Comparison of ENCODE assay signal across 9 mouse cellular contexts in the genomic region with DNA sequence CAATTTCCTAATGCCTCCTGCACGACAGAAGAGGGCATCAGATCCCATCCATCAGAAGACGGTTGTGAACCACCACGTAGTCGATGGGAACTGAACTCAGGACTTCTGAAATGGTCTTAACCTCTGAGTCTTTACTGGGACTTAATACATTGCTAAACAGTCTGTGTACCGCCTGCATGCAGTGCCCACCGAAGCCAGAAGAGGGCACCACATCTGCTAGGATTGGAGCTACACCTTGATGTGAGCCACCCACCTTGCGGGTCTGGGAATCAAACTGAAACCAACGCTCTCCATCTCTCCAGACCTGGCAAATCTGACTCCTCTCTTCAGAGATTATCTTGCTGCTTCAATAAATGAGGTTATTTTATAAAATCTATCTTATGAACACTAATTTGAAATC. TPM values are rescaled to one million over a fixed set of nuclear protein-coding genes. Genes with fewer than 3 reads are reported as not detected.
DNase-seq lines count a peak whose midpoint lies in the region; ATAC-seq and TF ChIP-seq lines count a peak whose summit lies in the region.
"Had no signal": no experiment of that assay in that cellular context is flagged by ENCODE, and none has a peak within 500 bp of the region (broad histone marks: within the 10 kb centered on the region; RNA-seq: fewer than 3 reads in every experiment).

No protein-coding gene starts in this region.

- TF ChIP-seq EP300 in liver, postnatal 0 days (IDR thresholded peaks at IDR 0.05; ENCODE audit: low read depth) = no peak
- TF ChIP-seq EP300 in stomach, postnatal 0 days (optimal IDR thresholded peaks at IDR 0.05) = no peak

- peak; percentile 74 for DNase-seq in CD4-positive, CD25-positive, alpha-beta regulatory T cell, adult 2 months (ENCODE audit: low read depth, low spot score)
- no peak for DNase-seq in left cerebral cortex, adult 2 months (ENCODE audit: extremely low spot score in 1 of 2, low spot score in 2 of 2)
- no peak for DNase-seq in left cerebral cortex, postnatal 36 days (ENCODE audit: low spot score in 2 of 2)
- peak; percentile 87 for DNase-seq in R1 (ENCODE audit: low read depth, low spot score)
- peak; percentile 80 for DNase-seq in liver, postnatal 0 days
- DNase-seq in stomach, postnatal 0 days (ENCODE audit: low spot score) = peak; percentile 78

- H3K4me2 ChIP-seq in liver, postnatal 0 days (ENCODE audit: low read depth, low read length) = no peak overlapping the region
- no peak overlapping the region for H3K4me2 ChIP-seq in stomach, postnatal 0 days (replicated peaks; ENCODE audit: low read depth)
- H3K4me2 ChIP-seq: neural tube, embryonic 12.5 days had no signal

- no peak overlapping the region for H3K27ac ChIP-seq in left cerebral cortex, adult 2 months
- H3K27ac ChIP-seq in liver, postnatal 0 days (ENCODE audit: low read depth) = no peak overlapping the region
- no peak overlapping the region for H3K27ac ChIP-seq in stomach, postnatal 0 days (replicated peaks)
- H3K27ac ChIP-seq: neural tube, embryonic 12.5 days had no signal

- no peak for ATAC-seq in CD4-positive, CD25-positive, alpha-beta regulatory T cell, adult 4 months
- ATAC-seq in erythroid progenitor cell, adult 5-6 weeks (replicated peaks; ENCODE audit: low FRiP score, poor library complexity, severe bottlenecking) = 0 out of 2 replicates have a peak, but pooled peaks have one; percentile 44
- no peak for ATAC-seq in liver, postnatal 0 days
- no peak for ATAC-seq in stomach, postnatal 0 days (ENCODE audit: low FRiP score, low TSS enrichment)

- intact Hi-C loops in left cerebral cortex, adult 2 months (cut with DNase I) = no loop called here
- intact Hi-C loops in left cerebral cortex, postnatal 36 days (cut with DNase I) = no loop called here

- no peaks in the 10 kb centered on the region for H3K9me3 ChIP-seq in liver, postnatal 0 days (ENCODE audit: low read length)
- H3K9me3 ChIP-seq in stomach, postnatal 0 days (ENCODE audit: control insufficient read depth, low read length) = no peaks in the 10 kb centered on the region
- H3K9me3 ChIP-seq: neural tube, embryonic 12.5 days had no signal

- no peak overlapping the region for H3K4me3 ChIP-seq in left cerebral cortex, adult 2 months
- no peak overlapping the region for H3K4me3 ChIP-seq in liver, postnatal 0 days (ENCODE audit: low read depth, low read length)
- H3K4me3 ChIP-seq in stomach, postnatal 0 days (ENCODE audit: low read depth, low read length) = no peak overlapping the region
- H3K4me3 ChIP-seq: neural tube, embryonic 12.5 days had no signal

- 84% methylated on average over 8 of the region's 8 CpGs for WGBS in liver, postnatal 0 days (ENCODE audit: insufficient replicate concordance)
- 90% methylated on average over 8 of the region's 8 CpGs for WGBS in stomach, postnatal 0 days

- H3K9ac ChIP-seq in liver, postnatal 0 days (replicated peaks) = no peak overlapping the region
- no peak overlapping the region for H3K9ac ChIP-seq in stomach, postnatal 0 days (ENCODE audit: low read length)
- H3K9ac ChIP-seq: neural tube, embryonic 12.5 days had no signal

- peaks cover 32% of the 10 kb centered on the region for H3K4me1 ChIP-seq in liver, postnatal 0 days (ENCODE audit: insufficient read depth)
- H3K4me1 ChIP-seq in stomach, postnatal 0 days (replicated peaks; ENCODE audit: control insufficient read depth, insufficient read depth) = no peaks in the 10 kb centered on the region

- TF ChIP-seq CTCF in left cerebral cortex, adult 2 months (IDR thresholded peaks at IDR 0.05) = peak; percentile 46
- peak; percentile 77 for TF ChIP-seq CTCF in liver, postnatal 0 days (IDR thresholded peaks at IDR 0.05; ENCODE audit: low read depth)
- TF ChIP-seq CTCF in stomach, postnatal 0 days (IDR thresholded peaks at IDR 0.05; ENCODE audit: low read depth) = peak; percentile 73

- no peaks in the 10 kb centered on the region for H3K27me3 ChIP-seq in liver, postnatal 0 days (ENCODE audit: insufficient read depth, low read length)
- H3K27me3 ChIP-seq in stomach, postnatal 0 days (ENCODE audit: control insufficient read depth, insufficient read depth, low read length) = no peaks in the 10 kb centered on the region
- H3K27me3 ChIP-seq: neural tube, embryonic 12.5 days had no signal

- no peaks in the 10 kb centered on the region for H3K36me3 ChIP-seq in liver, postnatal 0 days (replicated peaks; ENCODE audit: insufficient read depth, low read length)
- H3K36me3 ChIP-seq in stomach, postnatal 0 days (ENCODE audit: control insufficient read depth, insufficient read depth, low read length) = no peaks in the 10 kb centered on the region
- H3K36me3 ChIP-seq: neural tube, embryonic 12.5 days had no signal

RNA-seq across cellular contexts. Expression of a gene that starts 3.7 kb away (rescaled TPM):
- 100 to 1,000 TPM in 1 of 2 experiments, 10 to 100 TPM in 1; 93.0 to 107 TPM for polyA plus RNA-seq in CD4-positive, CD25-positive, alpha-beta regulatory T cell, adult 4 months (2017; shearing (Covaris generic))
- total RNA-seq in left cerebral cortex, adult 2 months (2021) = 10 to 100 TPM; 28.3 to 31.2 TPM
- total RNA-seq in left cerebral cortex, postnatal 36 days (2021) = 10 to 100 TPM; 29.5 to 34.9 TPM
- total RNA-seq in erythroid progenitor cell, adult 5-6 weeks (2015; ENCODE audit: low replicate concordance) = 18.4 and 36.0 TPM in 2 replicates
- total RNA-seq in erythroid progenitor cell, adult 5-6 weeks (2017; ENCODE audit: low replicate concordance) = 5.7 and 20.9 TPM in 2 replicates
- 18.8 and 19.4 TPM in 2 replicates for polyA plus RNA-seq in liver, postnatal 0 days (2015; fragmentation: Nextera tagmentation; extraction: Ambion mirVana)
- 29.8 and 32.6 TPM in 2 replicates for polyA plus RNA-seq in stomach, postnatal 0 days (2015; fragmentation: Nextera tagmentation; extraction: Ambion mirVana)

Comparison
In these comparisons a context has a peak if more than half of its experiments do, and no peak if none do; other contexts are left out.
1. DNase-seq: peak in CD4-positive, CD25-positive, alpha-beta regulatory T cell, adult 2 months (single experiment), R1 (single experiment), liver, postnatal 0 days (single experiment) and stomach, postnatal 0 days (single experiment); none in left cerebral cortex, adult 2 months (0 of 2) and left cerebral cortex, postnatal 36 days (0 of 2).
2. Peak in every context shown above with its lines, with median percentiles within 50 percentile points of each other: CTCF ChIP-seq.